Mouse (Mus musculus) stomach, embryonic 15.5 days (tissue): ENCODE results near the gene Sit1. TPM values are rescaled to one million over a fixed set of nuclear protein-coding genes. Genes with fewer than 3 reads are reported as not detected.
A peak's percentile ranks its signal among the peaks of the same experiment; 100 is the strongest.

Source experiments
- ATAC-seq: fragments of 200-750 bp; cut with Nextera tagmentation; 2 replicates; pipeline ENCODE4 v1.8.0; 2017; ENCODE audit warnings: low read depth, moderate number of reproducible peaks, moderate TSS enrichment; ENCODE audit not compliant: insufficient read depth, low FRiP score
- H3K27ac ChIP-seq: fragments of 300-500 bp; sonication (generic); 2 replicates; pipeline ENCODE4 v1.5.1; 2015; ENCODE audit warnings: mild to moderate bottlenecking, inconsistent platforms
- H3K27me3 ChIP-seq: fragments of 300-500 bp; sonication (generic); replicated peaks from 2 replicates; pipeline ENCODE4 v1.6.1; 2015; ENCODE audit warnings: inconsistent platforms
- H3K36me3 ChIP-seq: fragments of 300-500 bp; sonication (generic); 2 replicates; pipeline ENCODE4 v1.6.1; 2015; ENCODE audit warnings: inconsistent platforms
- H3K4me1 ChIP-seq: fragments of 300-500 bp; sonication (generic); 2 replicates; pipeline ENCODE4 v1.6.1; 2015; ENCODE audit warnings: inconsistent platforms
- H3K4me2 ChIP-seq: fragments of 300-500 bp; sonication (generic); 2 replicates; pipeline ENCODE4 v1.6.1; 2015; ENCODE audit warnings: mild to moderate bottlenecking, inconsistent platforms
- H3K4me3 ChIP-seq: fragments of 300-500 bp; sonication (generic); replicated peaks from 2 replicates; pipeline ENCODE4 v1.5.1; 2015; ENCODE audit warnings: inconsistent platforms
- H3K9ac ChIP-seq: fragments of 300-500 bp; sonication (generic); 2 replicates; pipeline ENCODE4 v1.6.1; 2015; ENCODE audit warnings: inconsistent platforms
- H3K9me3 ChIP-seq: fragments of 300-500 bp; sonication (generic); 2 replicates; pipeline ENCODE4 v1.6.1; 2016; ENCODE audit warnings: inconsistent platforms
- WGBS: fragments of 180-500 bp; shearing (Covaris S2); methylation state at CpG from one replicate; pipeline ENCODE4 v1.1.7; 2015; 5-methylcytosine and 5-hydroxymethylcytosine counted together
- polyA plus RNA-seq: library from polyadenylated mRNA; unstranded; fragments of >200 nt; fragmentation: Nextera tagmentation; extraction: Ambion mirVana; gene quantifications from 2 replicates; pipeline ENCODE4 v1.2.1, GENCODE M21; 2015

Sit1 gene
- polyA plus RNA-seq, 1 experiment from 2014 or later, result not detected

GRCm38 (mm10) chr4:43511675-43512454 is 28.3 kb upstream of the Sit1 start:
- WGBS, result 72% methylated on average over 19 of the region's 19 CpGs
- Histone ChIP-seq H3K4me3 (no peak overlapping the region), H3K27me3 (no peaks in the 10 kb centered on the region), H3K4me1 (peaks cover 18% of the 10 kb centered on the region), H3K27ac (no peak overlapping the region), H3K4me2 (no peak overlapping the region), H3K9ac (no peak overlapping the region), H3K9me3 (no peaks in the 10 kb centered on the region), H3K36me3 (no peaks in the 10 kb centered on the region)
- no peak for ATAC-seq

DNA sequence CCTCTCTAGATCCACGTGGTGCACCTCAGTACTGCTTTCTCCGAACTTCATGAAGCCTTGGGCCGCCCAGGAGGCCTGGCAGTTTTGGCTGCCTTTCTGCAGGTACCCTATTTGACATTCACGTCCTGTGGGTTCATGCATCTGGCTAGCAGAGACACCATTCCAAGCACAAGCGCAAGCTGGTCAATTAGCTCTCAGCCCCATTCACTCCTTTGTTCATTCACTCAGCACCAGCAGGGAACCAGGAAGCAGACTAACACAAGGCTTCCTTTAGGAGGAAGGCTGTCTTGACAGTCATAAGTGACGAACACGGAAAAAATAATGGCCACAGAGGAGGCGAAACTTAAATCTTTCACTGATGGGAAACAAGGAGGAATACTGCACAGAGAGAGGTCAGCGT is 25.6 kb upstream of the Sit1 start:
- Histone ChIP-seq H3K9ac (no peak overlapping the region; the same call in 1 of the 2 replicates), H3K4me1 (peaks cover 19% of the 10 kb centered on the region), H3K27ac (peak overlapping the region; percentile 63; the same call in 1 of the 2 replicates), H3K36me3 (no peaks in the 10 kb centered on the region), H3K4me2 (peak overlapping the region; percentile 82), H3K27me3 (no peaks in the 10 kb centered on the region), H3K4me3 (peak overlapping the region; percentile 50), H3K9me3 (no peaks in the 10 kb centered on the region)
- no peak for ATAC-seq
- 45% methylated on average over 9 of the region's 9 CpGs for WGBS

GRCm38 (mm10) chr4:43508666-43508997 is 25.1 kb upstream of the Sit1 start:
- Histone ChIP-seq H3K4me2 (peak overlapping the region; percentile 82), H3K9me3 (no peaks in the 10 kb centered on the region), H3K4me1 (peaks cover 19% of the 10 kb centered on the region), H3K4me3 (peak overlapping the region; percentile 50), H3K27ac (peak overlapping the region; percentile 63; the same call in 1 of the 2 replicates), H3K27me3 (no peaks in the 10 kb centered on the region), H3K36me3 (no peaks in the 10 kb centered on the region), H3K9ac (peak overlapping the region; percentile 34)
- ATAC-seq, result peak; percentile 76
- 3% methylated on average over 13 of the region's 13 CpGs for whole genome bisulfite sequencing

GRCm38 (mm10) chr4:43507938-43508665 is 24.6 kb upstream of the Sit1 start:
- peaks cover 19% of the 10 kb centered on the region for H3K4me1 ChIP-seq
- H3K36me3 ChIP-seq, result no peaks in the 10 kb centered on the region
- no peaks in the 10 kb centered on the region for H3K9me3 ChIP-seq
- peak overlapping the region; percentile 50 for H3K4me3 ChIP-seq
- H3K27ac ChIP-seq, result peak overlapping the region; percentile 63; the same call in 1 of the 2 replicates
- H3K9ac ChIP-seq, result peak overlapping the region; percentile 34
- ATAC-seq, result peak; percentile 21
- WGBS, result 6% methylated on average over 22 of the region's 22 CpGs
- H3K27me3 ChIP-seq, result no peaks in the 10 kb centered on the region
- peak overlapping the region; percentile 82 for H3K4me2 ChIP-seq

- H3K4me2 ChIP-seq, result peak within 1 kb of the TSS; percentile 82
- peaks cover 19% of the 10 kb centered on the region for H3K4me1 ChIP-seq
- peak within 1 kb of the TSS; percentile 57 for H3K27ac ChIP-seq
- no peaks in the 10 kb centered on the region for H3K27me3 ChIP-seq
- WGBS, result 47% methylated on average over 9 of the region's 9 CpGs
- H3K9me3 ChIP-seq, result no peaks in the 10 kb centered on the region
- peak within 1 kb of the TSS; percentile 50 for H3K4me3 ChIP-seq
- peak; percentile 33; the same call in 1 of the 2 replicates for ATAC-seq
- no peaks in the 10 kb centered on the region for H3K36me3 ChIP-seq
- H3K9ac ChIP-seq, result no peak within 1 kb of the TSS
Measured at GRCm38 (mm10) chr4:43506536-43507185, 23.1 kb upstream of the Sit1 start, which contains the start of gene Car9. Car9 (plus strand) TSS chr4:43506966.

- no peaks in the 10 kb centered on the region for H3K36me3 ChIP-seq
- WGBS, result 69% methylated on average over 8 of the region's 8 CpGs
Measured at GRCm38 (mm10) chr4:43506074-43506473, 22.5 kb upstream of the Sit1 start.

DNA sequence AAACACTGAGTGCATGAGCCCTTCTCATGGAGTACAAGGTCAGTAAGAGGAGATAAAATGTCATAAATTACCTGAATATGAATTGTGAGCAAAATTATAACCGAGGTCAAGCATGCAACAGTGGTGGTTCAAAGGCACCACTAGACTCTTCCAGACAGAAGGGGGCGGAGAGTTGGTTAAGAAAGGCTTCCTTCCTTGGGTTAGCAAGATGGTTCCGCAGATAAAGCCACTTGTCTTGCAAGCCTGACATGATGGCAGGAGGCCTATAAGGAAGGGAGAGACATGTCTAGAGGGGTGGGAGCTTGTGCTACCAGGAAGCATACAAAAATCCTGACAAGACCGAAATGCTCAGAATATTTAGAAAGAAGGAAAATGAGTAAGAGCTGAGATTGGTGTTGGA is 20.7 kb upstream of the Sit1 start:
- Histone ChIP-seq H3K9ac (no peak overlapping the region), H3K4me1 (peaks cover 17% of the 10 kb centered on the region), H3K36me3 (no peaks in the 10 kb centered on the region), H3K9me3 (no peaks in the 10 kb centered on the region), H3K4me2 (no peak overlapping the region), H3K27me3 (no peaks in the 10 kb centered on the region), H3K4me3 (no peak overlapping the region), H3K27ac (no peak overlapping the region)
- no peak for ATAC-seq
- 72% methylated on average over 4 of the region's 4 CpGs for WGBS

More at GRCm38 (mm10) chr4:43506074-43506473, 22.5 kb upstream of the Sit1 start:
- no peak for ATAC-seq
- Histone ChIP-seq H3K9me3 (no peaks in the 10 kb centered on the region), H3K4me1 (peaks cover 19% of the 10 kb centered on the region), H3K9ac (no peak overlapping the region), H3K27me3 (no peaks in the 10 kb centered on the region), H3K27ac (no peak overlapping the region), H3K4me2 (no peak overlapping the region), H3K4me3 (no peak overlapping the region)

- ATAC-seq, result no peak
- Histone ChIP-seq H3K9me3 (no peaks in the 10 kb centered on the region), H3K27me3 (no peaks in the 10 kb centered on the region), H3K36me3 (no peaks in the 10 kb centered on the region), H3K4me2 (no peak overlapping the region), H3K9ac (no peak overlapping the region), H3K27ac (no peak overlapping the region), H3K4me3 (no peak overlapping the region), H3K4me1 (peaks cover 15% of the 10 kb centered on the region)
- 77% methylated on average over 6 of the region's 6 CpGs for WGBS
Measured at GRCm38 (mm10) chr4:43503506-43503905, 20.0 kb upstream of the Sit1 start.

- Histone ChIP-seq H3K9me3 (no peaks in the 10 kb centered on the region), H3K36me3 (no peaks in the 10 kb centered on the region), H3K4me3 (no peak overlapping the region), H3K4me1 (peaks cover 17% of the 10 kb centered on the region), H3K27me3 (no peaks in the 10 kb centered on the region), H3K27ac (no peak overlapping the region), H3K9ac (no peak overlapping the region), H3K4me2 (no peak overlapping the region)
- 76% methylated on average over 2 of the region's 2 CpGs for WGBS
- ATAC-seq, result no peak
Measured at GRCm38 (mm10) chr4:43503041-43503440, 19.5 kb upstream of the Sit1 start.

- Histone ChIP-seq H3K9ac (peak within 1 kb of the TSS; percentile 47), H3K27ac (peak within 1 kb of the TSS; percentile 64; the same call in 1 of the 2 replicates)
- WGBS, result 6% methylated on average over 50 of the region's 50 CpGs
Measured at GRCm38 (mm10) chr4:43499407-43500333, 16.1 kb upstream of the Sit1 start, which contains the start of gene Arhgef39. Arhgef39 (minus strand) TSS chr4:43499695.

DNA sequence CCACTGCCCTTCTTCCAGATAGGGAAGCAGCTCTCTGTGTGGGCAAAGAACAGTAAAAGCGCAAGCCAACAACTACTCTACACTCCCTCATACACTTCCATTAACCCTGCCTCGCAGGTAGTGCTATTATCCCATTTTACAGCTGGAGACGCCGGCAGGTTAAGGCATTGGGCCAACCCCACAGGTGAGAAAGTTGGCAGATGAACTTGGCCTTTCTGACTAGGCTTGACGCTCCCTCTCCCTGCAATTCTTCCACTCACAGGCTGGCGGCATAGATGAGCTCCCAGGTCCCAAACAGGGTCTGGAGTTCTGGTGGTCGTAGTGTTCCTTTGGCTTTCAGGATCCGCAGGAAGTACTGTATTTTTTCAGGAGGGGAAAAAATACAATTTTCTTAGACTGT is 15.4 kb upstream of the Sit1 start:
- peaks cover 8% of the 10 kb centered on the region; the same call in 1 of the 2 replicates for H3K36me3 ChIP-seq
- 12% methylated on average over 8 of the region's 8 CpGs for WGBS

More at GRCm38 (mm10) chr4:43499407-43500333, 16.1 kb upstream of the Sit1 start, which contains the start of gene Arhgef39:
- no peaks in the 10 kb centered on the region for H3K27me3 ChIP-seq
- peak within 1 kb of the TSS; percentile 62 for H3K4me3 ChIP-seq
- H3K4me1 ChIP-seq, result peaks cover 26% of the 10 kb centered on the region
- ATAC-seq, result peak; percentile 90
- H3K4me2 ChIP-seq, result peak within 1 kb of the TSS; percentile 74
- H3K9me3 ChIP-seq, result no peaks in the 10 kb centered on the region
- H3K36me3 ChIP-seq, result peaks cover 8% of the 10 kb centered on the region; the same call in 1 of the 2 replicates

More for the DNA sequence above, 15.4 kb upstream of the Sit1 start:
- Histone ChIP-seq H3K9me3 (no peaks in the 10 kb centered on the region), H3K4me1 (peaks cover 30% of the 10 kb centered on the region), H3K9ac (peak overlapping the region; percentile 47; the same call in 1 of the 2 replicates), H3K27ac (peak overlapping the region; percentile 64; the same call in 1 of the 2 replicates), H3K4me3 (peak overlapping the region; percentile 62), H3K27me3 (no peaks in the 10 kb centered on the region), H3K4me2 (peak overlapping the region; percentile 74)
- 0 out of 2 replicates have a peak, but pooled peaks have one; percentile 18 for ATAC-seq
